Mouse (Mus musculus) liver, embryonic 14.5 days (tissue): ENCODE measurements around the gene Gcgr.

Source experiments
- CTCF ChIP-seq: IDR thresholded peaks from 2 replicates; pipeline ENCODE4 v1.5.1; 2016; ENCODE audit warnings: antibody characterized with exemption, low read depth, control low read depth
- EP300 ChIP-seq: IDR thresholded peaks from 2 replicates; pipeline ENCODE4 v1.6.1; 2016; ENCODE audit warnings: antibody characterized with exemption, low read depth

- TF ChIP-seq CTCF: no peak
- no peak for TF ChIP-seq EP300
These were observed 9.4 kb upstream of the Gcgr start for GRCm38 (mm10) chr11:120520967-120521540.
